Mouse (Mus musculus) monocyte, adult 5-6 weeks (primary cell): Measurements from ENCODE around the gene Slc28a3. TPM values are rescaled to one million over a fixed set of nuclear protein-coding genes. Genes with fewer than 3 reads are reported as not detected.

Source experiments
- ATAC-seq: fragments of 153-309, 156-312 bp; replicated peaks from 2 replicates; pipeline ENCODE4 v1.8.0; 2017; ENCODE audit warnings: mild to moderate bottlenecking; ENCODE audit not compliant: low TSS enrichment, insufficient number of reproducible peaks, severe bottlenecking, poor library complexity, low FRiP score
- total RNA-seq: library from RNA; stranded (forward); fragments of 200-1000, 200-491, 200-594 nt; gene quantifications from 3 replicates; pipeline ENCODE4 v1.2.3, GENCODE M21; 2017

Slc28a3 gene
- not detected in 3 replicates for total RNA-seq

- ATAC-seq, result no peak
Measured at GRCm38 (mm10) chr13:58610716-58611115, at the start of gene Slc28a3. Gene Slc28a3 (minus strand): TSS chr13:58610877.

GRCm38 (mm10) chr13:58657987-58658386 lies 47.3 kb upstream of the Slc28a3 start:
- no peak for ATAC-seq

- ATAC-seq, result no peak
Measured at GRCm38 (mm10) chr13:58656885-58657284, 46.2 kb upstream of the Slc28a3 start.

- ATAC-seq, result no peak
Measured at GRCm38 (mm10) chr13:58655552-58655951, 44.9 kb upstream of the Slc28a3 start.

- no peak for ATAC-seq
Measured at GRCm38 (mm10) chr13:58640330-58640729, 29.7 kb upstream of the Slc28a3 start.

- ATAC-seq, result no peak
Measured at GRCm38 (mm10) chr13:58638950-58639349, 28.3 kb upstream of the Slc28a3 start.

GRCm38 (mm10) chr13:58637360-58638002 lies 26.8 kb upstream of the Slc28a3 start:
- ATAC-seq, result no peak

- ATAC-seq, result no peak
Measured at GRCm38 (mm10) chr13:58633887-58634286, 23.2 kb upstream of the Slc28a3 start.

- ATAC-seq, result no peak
Measured at GRCm38 (mm10) chr13:58630756-58631155, 20.1 kb upstream of the Slc28a3 start.

- no peak for ATAC-seq
Measured at GRCm38 (mm10) chr13:58629365-58630050, 18.8 kb upstream of the Slc28a3 start.

- no peak for ATAC-seq
Measured at GRCm38 (mm10) chr13:58622647-58623046, 12.0 kb upstream of the Slc28a3 start.

- ATAC-seq, result no peak
Measured at GRCm38 (mm10) chr13:58619301-58619700, 8.6 kb upstream of the Slc28a3 start.

- ATAC-seq, result no peak
Measured at GRCm38 (mm10) chr13:58610059-58610458, 618 bp downstream of the Slc28a3 start.

- ATAC-seq, result no peak
Measured at GRCm38 (mm10) chr13:58601201-58601855, 9.3 kb downstream of the Slc28a3 start.

GRCm38 (mm10) chr13:58598578-58598977 lies 12.1 kb downstream of the Slc28a3 start:
- ATAC-seq, result no peak

GRCm38 (mm10) chr13:58593129-58593528 lies 17.5 kb downstream of the Slc28a3 start:
- ATAC-seq, result no peak

GRCm38 (mm10) chr13:58591912-58592311 lies 18.8 kb downstream of the Slc28a3 start:
- no peak for ATAC-seq

- no peak for ATAC-seq
Measured at GRCm38 (mm10) chr13:58590630-58591029, 20.0 kb downstream of the Slc28a3 start.

GRCm38 (mm10) chr13:58589517-58589858 lies 21.2 kb downstream of the Slc28a3 start:
- no peak for ATAC-seq
